Mouse (Mus musculus): ENCODE results near the gene Lrp6.
A peak's percentile ranks its signal among the peaks of the same experiment; 100 is the strongest.

Lrp6 gene

DNA sequence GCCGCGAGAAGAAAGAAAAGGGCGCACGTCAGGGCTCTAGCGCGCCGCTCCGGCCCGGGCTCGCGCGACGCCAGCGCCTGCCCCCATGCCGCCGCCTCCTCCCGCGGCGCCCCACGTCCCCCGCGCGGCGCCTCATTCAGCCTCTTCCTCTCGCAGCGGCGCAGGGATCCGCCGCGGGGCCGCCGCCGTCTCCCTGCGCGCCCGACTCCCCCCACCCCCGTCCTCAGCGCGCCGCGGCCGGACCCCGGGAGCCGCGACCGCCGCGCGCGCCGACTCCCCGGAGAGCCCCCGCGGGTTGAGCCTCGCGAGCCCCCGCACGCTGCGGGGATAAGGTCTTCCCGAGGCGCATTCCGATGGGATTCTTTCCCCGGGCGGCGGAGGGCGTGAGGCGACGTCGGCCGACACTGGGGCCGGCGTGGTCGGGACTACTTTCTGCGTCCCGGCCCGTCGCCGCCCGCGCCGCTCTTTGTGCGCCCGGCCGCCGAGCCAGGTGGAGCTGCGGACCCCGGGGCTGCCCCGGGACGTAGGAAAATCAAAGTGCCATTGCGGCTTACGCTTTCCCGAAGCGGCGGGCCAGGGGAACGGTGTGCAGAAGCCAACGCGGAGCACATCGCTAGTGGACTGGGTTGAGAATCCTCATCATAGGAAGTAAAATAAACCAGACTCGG, at the start of gene Lrp6:
TSS of gene Lrp6 (minus strand) at position 148 of the 668 bp plus-strand sequence.
- peak; percentile 89 for DNase-seq (ENCODE audit: extremely low read depth, insufficient read length, low spot score)

DNA sequence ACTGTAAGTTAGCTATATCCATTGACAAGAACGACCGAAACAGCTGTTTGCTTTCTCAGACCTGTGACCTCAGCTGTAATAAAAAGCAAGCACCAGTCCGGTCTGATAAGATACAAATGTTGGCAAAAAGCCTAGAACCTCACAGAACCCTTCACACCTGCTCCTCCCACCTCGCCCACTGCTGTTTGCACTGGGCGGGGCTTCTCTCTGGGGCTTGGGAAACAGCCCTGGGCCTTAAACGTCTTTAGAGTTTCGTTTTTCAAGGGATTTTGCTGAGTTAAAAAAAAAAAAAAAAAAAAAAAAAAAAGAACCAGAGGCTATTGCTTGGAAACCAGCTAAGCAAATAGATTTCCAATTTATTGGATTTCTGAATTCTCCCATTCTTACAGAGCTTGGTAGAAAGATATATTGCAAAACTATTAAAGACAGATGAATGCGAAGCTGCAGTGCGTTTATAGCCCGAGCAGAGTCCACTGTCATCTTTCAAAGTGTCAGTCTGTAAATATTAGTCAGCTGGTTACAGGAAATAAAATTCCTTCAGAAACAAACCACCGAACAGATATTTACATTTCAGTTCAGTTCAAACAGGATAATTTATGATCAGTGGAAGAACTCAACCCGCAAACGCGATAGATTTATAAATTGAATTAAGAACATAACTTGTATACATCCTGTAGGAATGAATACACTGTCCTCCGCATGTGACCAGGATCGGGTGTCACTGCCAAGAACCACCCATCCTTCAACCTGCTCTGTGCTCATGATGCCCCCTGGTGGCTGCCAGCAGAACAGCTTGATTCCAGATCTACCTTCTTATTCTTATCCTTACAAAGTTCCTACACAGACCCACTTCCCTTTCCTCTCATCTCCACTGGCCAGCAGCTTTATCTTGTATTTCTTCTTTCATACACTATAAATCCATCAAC, 48.2 kb upstream of the Lrp6 start:
- peak; percentile 57 for DNase-seq (ENCODE audit: extremely low read depth, insufficient read length, low spot score)

DNA sequence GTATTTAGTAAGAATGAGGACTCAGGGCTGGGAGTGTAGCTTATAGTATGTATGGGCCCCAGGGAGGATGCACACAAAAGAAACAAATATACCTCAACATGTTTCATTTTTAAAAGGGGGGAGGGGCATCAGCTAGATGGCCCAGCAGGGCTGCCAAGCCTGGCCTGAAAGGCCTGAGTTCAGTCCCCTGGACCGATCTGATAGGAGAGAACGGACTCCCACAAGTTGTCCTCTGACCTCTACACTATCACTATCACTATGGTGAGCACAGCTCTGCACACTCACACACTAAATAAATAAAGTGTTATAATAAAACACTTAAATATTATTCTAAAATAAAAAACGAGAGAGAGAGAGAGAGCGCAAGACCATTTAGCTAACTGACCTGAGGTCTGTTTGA, 47.6 kb upstream of the Lrp6 start:
- no peak for DNase-seq (ENCODE audit: extremely low read depth, insufficient read length, low spot score)

DNA sequence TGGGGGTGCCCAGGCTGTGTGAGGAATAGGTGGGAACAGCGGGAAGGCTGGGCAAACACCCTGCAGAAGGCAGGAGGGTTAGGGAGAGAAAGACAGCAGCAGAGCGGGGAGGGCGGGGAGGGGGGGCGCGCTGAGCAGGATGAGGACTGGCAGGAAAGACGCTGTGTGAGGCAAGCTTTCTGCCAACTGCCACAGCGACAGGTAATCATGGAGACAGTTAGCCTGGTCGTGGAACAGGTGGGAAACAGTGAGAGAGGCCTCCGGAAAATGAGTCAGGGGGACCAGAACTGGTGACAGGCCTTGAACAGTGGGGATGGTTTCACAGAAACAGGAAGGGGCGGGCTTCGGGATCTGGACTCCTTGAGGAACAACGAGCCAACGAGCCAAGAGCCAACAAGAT, 45.1 kb upstream of the Lrp6 start:
- no peak for DNase-seq (ENCODE audit: extremely low read depth, insufficient read length, low spot score)

DNA sequence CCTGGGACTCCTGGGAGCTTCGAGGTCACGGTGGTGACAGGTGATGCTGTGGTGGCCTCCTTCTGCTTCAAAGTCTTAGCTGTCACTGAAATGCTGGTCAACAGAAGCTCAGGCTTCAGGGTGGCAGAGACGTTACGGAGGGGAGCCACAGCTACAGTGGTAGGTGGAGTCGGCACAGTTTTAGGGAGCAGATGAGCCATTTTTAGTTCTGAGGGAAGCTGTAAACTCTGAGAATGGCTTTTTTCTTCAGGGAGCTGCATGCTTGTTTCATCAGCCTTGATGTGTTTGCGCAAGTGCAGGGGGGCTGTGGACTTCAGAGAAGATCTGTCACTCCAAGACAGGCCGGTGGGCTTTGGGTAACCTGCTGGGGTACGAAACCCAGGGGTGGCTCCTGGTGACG, 43.6 kb upstream of the Lrp6 start:
- DNase-seq (ENCODE audit: extremely low read depth, insufficient read length, low spot score) = no peak

DNA sequence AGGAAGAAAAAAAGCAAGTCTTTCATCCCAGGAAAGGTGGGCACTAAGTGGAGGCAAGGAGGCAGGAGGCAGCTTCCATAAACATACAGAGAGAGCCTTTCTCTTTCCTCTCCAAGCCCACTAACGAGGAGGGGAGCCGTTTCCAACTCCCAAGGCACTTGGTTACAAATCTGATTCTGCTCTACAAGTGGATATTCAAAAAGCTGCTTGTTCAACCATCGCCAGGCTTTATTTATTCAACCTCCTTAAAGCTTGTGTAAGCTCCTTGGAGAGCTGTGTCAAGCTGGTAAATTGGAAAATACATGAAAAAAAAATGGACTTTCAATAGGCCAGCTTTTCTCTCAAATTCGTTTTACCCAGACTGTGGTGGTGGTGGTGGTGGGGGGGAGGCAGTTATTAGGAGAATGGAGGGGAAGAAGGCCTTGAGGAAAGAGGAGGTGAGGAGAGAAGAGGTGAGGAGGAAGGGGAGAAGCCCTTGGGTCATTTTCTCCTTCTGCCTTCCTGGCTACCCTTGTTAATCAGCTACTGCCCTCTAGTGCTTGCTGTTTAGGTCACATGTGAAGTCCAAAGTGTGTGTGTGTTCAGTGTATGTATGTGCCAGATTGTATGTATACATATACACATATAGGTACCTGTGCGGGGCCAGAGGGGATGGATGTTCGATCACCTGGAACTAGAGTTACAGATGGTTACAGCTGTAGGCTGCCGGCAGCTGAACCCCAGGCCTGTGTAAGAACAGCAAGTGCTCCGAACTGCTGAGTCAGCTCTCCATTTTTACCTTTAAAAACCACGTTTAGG, 40.4 kb upstream of the Lrp6 start:
- peak; percentile 52 for DNase-seq (ENCODE audit: extremely low read depth, insufficient read length, low spot score)

DNA sequence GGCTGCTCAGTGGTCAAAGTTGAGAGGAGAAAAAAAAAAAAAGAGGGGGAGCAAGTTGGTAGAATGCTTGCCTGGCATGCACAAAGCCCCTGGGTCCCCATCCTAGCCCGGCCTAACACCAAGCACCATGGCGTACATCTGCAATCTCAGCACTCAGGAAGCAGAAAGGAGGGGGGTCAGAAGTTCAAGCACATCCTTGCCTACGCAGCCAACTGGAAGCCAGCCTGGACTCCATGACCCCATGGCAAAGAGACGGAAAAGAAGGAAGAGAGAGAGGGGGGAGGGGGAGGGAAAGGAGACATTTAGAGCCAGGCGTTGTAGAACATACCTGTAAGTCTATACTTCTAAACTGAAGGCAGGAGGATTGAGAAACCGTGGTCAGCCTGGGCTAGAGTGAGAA, 39.8 kb upstream of the Lrp6 start:
- DNase-seq (ENCODE audit: extremely low read depth, insufficient read length, low spot score) = no peak

DNA sequence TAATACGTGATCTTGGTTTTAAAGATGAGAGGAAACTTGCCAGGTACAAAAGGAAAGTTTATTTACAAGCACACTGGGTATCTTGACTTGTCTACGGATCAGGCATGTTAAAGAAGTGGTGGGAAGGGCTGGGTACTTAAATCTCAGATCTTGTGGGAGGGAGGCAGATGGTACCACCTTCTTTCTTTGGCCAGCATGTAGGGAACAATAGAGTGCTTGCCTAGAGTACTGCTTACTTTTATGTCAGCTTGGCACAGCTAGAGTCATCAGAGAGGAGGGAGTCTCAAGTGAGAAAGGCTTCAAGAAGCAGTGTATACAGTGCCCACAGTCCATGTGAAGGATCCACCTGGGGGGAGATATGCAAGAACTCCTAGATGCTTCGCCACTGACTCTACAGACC, 38.4 kb upstream of the Lrp6 start:
- DNase-seq (ENCODE audit: extremely low read depth, insufficient read length, low spot score) = no peak

DNA sequence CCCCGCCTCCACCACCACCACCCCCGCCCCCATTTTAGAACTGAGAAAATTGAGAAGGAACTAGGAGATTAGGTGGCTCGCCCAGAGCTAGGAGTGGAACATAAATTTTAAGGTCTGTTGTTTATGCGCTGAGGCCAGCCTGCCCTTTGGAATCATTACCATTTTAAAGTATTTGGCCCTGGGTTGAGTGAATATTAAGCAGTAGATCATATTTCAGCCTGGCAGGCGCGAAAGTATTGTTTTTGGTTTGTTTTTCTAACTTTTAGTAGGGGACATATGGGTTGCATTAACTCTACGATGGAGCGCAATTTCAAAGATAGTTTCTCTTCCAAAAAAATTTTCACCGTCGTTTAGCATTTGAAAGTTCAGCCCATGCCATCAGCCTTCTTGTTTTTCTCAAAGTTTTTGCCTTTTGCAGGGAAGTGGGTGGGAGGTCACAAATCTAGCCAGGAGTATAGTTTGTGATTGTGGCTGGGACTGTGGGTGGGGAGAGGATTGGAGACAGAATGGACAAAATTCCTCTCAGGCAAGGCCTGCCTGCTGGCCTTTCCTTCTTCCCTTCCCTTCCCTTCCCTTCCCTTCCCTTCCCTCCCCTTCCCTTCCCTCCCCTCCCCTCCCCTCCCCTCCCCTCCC, 35.7 kb upstream of the Lrp6 start:
- no peak for DNase-seq (ENCODE audit: extremely low read depth, insufficient read length, low spot score)

DNA sequence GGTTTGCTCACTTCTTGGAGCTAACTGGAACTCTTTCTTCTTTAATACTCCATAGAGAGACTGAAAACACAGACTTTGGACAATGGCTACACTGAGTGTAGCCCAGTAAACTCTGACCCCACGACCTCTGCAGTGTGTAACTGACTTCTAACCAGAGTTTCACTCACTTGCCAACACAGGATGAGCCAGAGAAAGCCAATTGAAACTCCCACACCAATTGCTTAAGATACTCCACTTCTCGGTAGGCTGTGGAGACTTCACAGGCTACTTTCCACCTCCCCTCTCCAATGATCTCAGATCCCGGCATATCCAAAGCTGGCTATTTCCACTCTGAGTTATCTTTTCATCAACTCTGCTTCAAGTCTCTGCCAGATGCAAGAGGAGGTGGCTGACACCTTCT, 35.0 kb upstream of the Lrp6 start:
- no peak for DNase-seq (ENCODE audit: extremely low read depth, insufficient read length, low spot score)

DNA sequence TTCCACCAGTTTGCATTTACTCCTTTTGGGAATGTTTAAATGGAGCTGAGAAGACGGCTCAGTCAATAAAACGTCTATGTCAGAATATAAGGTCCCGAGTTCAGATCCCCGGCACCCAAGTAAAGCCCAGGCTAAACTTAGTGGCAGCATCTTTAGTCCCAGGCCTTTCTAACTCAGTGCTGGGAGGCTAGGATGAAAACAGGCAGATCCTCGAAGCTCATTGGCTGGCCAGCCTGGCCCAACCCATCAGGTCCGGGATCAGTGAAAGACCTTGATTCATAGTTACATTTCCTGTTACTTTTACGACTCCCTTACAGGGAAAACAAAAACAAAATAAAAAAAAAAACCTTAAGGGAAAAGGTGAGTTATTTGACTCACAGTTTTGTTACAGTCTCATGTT, 34.4 kb upstream of the Lrp6 start:
- DNase-seq (ENCODE audit: extremely low read depth, insufficient read length, low spot score) = peak; percentile 44

DNA sequence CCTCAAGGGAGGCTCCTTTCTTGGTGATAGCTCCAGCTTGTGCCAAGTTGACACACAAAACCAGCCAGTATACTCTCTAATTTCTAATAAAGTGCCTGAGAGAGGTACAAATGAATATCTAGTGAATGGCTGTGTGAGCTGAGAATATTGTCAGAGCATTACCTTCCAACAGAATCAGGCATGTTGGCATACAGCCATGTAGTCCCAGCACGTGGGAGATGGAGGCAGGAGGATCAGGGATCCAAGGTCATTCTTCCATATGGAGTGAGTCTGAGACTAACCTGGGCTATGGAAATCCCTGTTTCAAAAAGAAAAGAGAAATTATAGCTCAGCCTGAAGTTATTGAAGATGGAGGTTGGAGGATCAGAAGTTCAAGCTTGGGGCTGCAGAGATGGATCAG, 32.5 kb upstream of the Lrp6 start:
- no peak for DNase-seq (ENCODE audit: extremely low read depth, insufficient read length, low spot score)

DNA sequence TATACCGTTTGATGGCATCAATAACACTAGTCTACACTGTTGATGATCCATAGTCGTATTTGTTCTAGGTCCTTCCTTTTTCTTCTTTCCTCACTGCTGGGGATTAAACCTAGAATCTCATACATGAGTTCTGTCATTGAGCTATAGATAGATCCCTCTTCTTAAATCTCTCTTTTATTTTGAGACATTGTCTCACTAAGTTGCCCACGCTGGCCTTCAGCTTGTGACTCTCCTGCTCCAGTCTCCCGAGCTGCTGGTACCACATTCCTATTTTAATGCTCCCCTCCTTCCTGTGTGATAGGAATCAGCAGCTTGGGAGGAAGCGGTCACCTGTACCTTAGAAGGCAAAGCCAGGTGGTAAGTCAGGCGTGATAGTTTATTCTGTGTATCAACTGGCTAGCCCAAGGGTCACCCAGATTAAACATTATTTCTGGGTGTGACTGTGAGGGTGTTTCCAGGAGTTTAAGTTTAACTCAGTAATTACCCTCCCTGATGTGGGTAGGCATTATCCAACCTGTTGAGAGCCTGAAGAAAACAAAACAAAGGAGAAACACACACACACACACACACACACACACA, 31.0 kb upstream of the Lrp6 start:
- DNase-seq (ENCODE audit: extremely low read depth, insufficient read length, low spot score) = no peak

DNA sequence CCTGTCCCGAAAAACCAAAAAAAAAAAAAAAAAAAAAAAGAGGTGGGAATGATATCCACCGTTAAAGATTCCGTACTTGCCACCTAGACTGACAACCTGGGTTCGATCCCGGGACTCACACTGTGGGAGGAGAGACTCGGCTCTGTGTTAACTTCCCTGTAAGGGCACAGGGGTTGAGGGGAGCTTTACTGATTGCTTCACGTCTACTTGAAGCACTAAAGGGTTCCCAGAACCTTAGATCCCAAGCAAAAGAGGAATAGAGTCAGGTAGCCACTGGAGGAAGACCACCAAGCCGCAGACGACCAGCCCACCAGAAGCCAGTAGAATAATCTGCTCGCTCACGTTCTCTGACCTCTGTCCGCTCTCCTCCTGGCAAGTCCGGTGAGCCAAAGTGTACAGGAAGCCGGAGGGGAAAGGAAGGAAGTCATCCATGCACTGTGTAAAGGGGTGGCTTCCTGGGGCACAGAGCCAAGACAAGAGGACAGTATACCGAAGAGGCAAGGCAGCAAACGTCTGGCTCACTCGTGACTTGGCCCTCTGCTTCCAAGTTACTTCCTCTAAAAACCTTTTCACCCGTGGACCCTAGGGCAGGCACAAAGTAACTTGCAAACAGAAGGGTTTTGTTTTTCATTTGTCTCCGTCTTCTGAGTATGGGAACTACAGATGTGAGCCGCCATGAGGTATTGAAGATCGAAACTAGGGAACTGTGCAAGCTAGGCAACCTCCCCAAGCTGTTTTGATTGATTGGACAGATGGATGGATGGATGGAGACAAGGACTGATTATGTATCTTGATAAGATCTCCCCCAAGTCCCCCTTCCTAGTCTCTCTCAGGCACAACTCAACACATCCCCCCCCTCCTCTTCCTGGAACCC, 28.0 kb upstream of the Lrp6 start:
- DNase-seq (ENCODE audit: extremely low read depth, insufficient read length, low spot score) = no peak

DNA sequence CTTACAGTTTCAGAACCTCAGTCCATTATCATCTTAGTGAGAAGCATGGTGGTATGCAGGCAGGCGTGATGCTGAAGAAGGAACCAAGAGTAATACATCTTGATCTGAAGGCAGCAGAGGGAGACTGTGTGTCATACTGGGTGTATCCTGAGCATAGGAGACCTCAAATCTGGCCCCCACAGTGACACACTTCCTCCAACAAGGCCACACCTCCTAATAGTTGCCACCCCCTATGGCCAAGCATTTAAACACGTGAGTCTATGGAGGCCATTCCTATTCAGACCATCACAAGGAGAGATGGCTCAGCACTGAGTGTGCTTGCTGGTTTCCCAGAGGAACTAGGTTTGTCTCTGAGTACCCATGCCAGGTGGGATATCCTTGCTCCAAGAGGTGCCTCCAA, 24.8 kb upstream of the Lrp6 start:
- DNase-seq (ENCODE audit: extremely low read depth, insufficient read length, low spot score) = no peak

DNA sequence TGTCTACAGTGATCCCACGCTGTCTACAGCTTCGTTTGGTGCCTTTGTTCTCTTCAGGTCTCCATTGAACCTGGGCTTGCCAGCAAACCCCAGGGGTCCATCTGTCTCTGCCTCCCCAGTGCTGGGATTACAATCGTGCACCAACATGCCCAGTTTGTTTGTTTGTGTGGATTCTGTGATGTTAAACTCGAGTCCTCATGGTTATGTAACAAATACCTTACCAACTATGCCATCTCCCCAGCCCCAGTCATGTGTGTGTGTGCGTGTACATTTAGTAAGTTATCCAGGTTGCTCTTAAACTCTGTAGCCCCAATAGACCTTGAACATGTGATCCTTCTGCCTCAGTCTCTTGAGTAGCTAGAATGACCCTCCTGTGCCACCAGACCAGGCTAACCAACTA, 19.5 kb upstream of the Lrp6 start:
- no peak for DNase-seq (ENCODE audit: extremely low read depth, insufficient read length, low spot score)

DNA sequence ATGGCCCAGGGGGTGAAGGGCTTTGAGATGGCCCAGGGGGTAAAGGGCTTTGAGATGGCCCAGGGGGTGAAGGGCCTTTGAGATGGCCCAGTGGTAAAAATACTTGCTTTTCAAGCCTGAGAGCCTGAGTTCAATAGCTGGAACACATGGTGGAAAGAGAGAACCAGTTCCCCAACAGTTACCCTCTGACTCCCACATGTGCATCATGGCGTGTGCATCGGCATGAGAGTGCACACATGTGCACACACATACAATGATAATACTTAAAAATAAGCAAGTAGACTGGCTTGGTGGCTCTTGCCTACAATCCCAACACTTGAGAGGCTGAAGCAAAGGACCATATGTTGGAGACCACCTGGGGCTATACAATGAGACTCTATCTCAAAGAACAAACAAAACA, 17.9 kb upstream of the Lrp6 start:
- DNase-seq (ENCODE audit: extremely low read depth, insufficient read length, low spot score) = no peak

DNA sequence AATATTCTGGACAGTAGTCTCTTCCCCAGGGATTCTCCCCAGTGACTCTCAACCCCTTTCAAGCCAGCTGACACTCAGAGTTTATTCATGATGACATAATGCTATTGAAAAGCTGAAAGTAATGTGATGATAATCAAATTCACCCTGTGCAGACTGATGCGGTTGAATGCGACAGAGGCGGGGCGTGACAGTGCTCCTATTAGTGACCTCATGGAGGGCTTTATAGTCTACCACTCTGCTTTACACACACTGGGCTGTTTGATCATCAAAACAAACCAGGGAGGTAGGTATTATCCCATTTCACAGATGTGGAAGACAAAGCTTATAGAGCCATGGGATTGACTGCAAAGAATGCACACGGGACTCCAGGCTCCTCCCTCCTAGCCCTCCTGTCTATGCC, 15.3 kb upstream of the Lrp6 start:
- DNase-seq (ENCODE audit: extremely low read depth, insufficient read length, low spot score) = no peak

DNA sequence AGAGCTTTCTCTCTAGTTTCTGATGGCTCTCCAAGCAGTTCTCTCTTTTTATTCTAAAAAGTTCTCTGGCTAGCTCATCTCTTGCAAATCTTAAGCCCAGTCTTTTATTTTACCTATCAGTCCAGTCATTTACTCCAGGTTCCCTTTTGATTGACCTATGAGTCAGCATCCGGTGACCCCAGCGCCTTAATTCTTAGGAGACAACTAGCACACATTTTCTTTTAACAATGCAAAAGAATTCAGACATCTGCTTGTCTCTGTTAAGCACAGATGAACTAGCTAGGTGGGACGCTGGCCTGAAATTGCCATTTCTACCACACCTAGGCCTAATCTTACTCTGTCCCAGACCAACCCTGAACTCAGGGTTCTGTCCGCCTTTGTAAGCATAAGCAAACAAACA, 12.7 kb upstream of the Lrp6 start:
- DNase-seq (ENCODE audit: extremely low read depth, insufficient read length, low spot score) = no peak

DNA sequence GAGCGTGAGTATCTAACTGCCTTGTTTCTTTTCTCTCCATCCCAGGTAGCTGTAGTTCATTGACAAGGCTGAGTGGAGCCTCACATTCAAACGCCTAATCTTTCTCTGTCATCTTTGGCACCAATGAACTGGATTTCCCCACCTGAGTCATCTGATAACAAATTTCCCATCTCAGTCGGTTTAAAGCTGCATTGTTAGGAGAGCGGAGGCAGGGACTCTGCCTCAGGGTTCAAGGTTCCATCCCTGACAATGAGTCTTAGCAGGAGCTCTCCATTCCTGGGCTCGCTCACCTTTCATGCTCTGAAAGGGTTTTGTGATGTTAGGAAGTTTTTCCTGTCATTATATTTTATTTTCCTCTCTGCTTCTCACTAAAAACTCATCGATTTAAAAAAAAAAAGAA, 11.3 kb upstream of the Lrp6 start:
- DNase-seq (ENCODE audit: extremely low read depth, insufficient read length, low spot score) = no peak
